Mouse (Mus musculus) MEL (cell line): ENCODE measurements around the gene Camta1. TPM values are rescaled to one million over a fixed set of nuclear protein-coding genes. Genes with fewer than 3 reads are reported as not detected.

Source experiments
- DNase-seq: peaks from one replicate; pipeline ENCODE4 v3.0.0; 2011; ENCODE audit warnings: low read depth, low spot score
- H3K27ac ChIP-seq: 2 replicates; pipeline ENCODE4 v1.5.1; 2012; ENCODE audit warnings: low read depth, mild to moderate bottlenecking, control low read depth, low read length, moderate library complexity; ENCODE audit not compliant: control insufficient read depth
- H3K27me3 ChIP-seq, 2 experiments: fragments of 150-350 bp in 1 of 2; sonication (generic) in 1 of 2; 2 replicates each; pipeline ENCODE4 v1.6.1; 2012; ENCODE audit warnings: low read length in 2 of 2, mild to moderate bottlenecking in 2 of 2, improper control_type of control experiment in 1 of 2, moderate library complexity in 1 of 2; ENCODE audit not compliant: insufficient read depth in 2 of 2, control insufficient read depth in 1 of 2
- H3K36me3 ChIP-seq, 2 experiments: 2 replicates each; pipeline ENCODE4 v1.6.1; 2012 to 2014; ENCODE audit warnings: low read length in 2 of 2, improper control_type of control experiment in 1 of 2, inconsistent platforms in 1 of 2, mild to moderate bottlenecking in 1 of 2; ENCODE audit not compliant: insufficient read depth in 2 of 2, control insufficient read depth in 1 of 2
- H3K4me1 ChIP-seq, 2 experiments: fragments of 150-350 bp in 1 of 2; sonication (generic) in 1 of 2; 2 replicates each; pipeline ENCODE4 v1.6.1; 2012; ENCODE audit warnings: low read length in 2 of 2, improper control_type of control experiment in 1 of 2, mild to moderate bottlenecking in 1 of 2; ENCODE audit not compliant: insufficient read depth in 2 of 2, control insufficient read depth in 1 of 2
- H3K4me3 ChIP-seq, 2 experiments: fragments of 150-350 bp in 1 of 2; sonication (generic) in 1 of 2; 2 replicates each; pipeline ENCODE4 v1.5.1; 2012; ENCODE audit warnings: low read depth in 2 of 2, low read length in 2 of 2, mild to moderate bottlenecking in 2 of 2, moderate library complexity in 2 of 2, control low read depth in 1 of 2, improper control_type of control experiment in 1 of 2; ENCODE audit not compliant: control insufficient read depth in 1 of 2, insufficient read depth in 1 of 2
- H3K79me2 ChIP-seq: 2 replicates; pipeline ENCODE4 v1.6.1; 2012; ENCODE audit warnings: mild to moderate bottlenecking, low read length, moderate library complexity; ENCODE audit not compliant: control insufficient read depth, poor library complexity, insufficient read depth
- H3K9ac ChIP-seq: 2 replicates; pipeline ENCODE4 v1.6.1; 2012; ENCODE audit warnings: low read depth, mild to moderate bottlenecking, control low read depth, low read length, moderate library complexity; ENCODE audit not compliant: control insufficient read depth, poor library complexity, severe bottlenecking
- H3K9me3 ChIP-seq: fragments of 150-350 bp; sonication (generic); replicated peaks from 2 replicates; pipeline ENCODE4 v1.6.1; 2012; ENCODE audit warnings: mild to moderate bottlenecking, low read length, improper control_type of control experiment, moderate library complexity; ENCODE audit not compliant: insufficient read depth
- CTCF ChIP-seq, 3 experiments: IDR thresholded peaks in 2 of 3; conservative IDR thresholded peaks in 1 of 3; 2 replicates each; pipeline ENCODE4 v1.5.1; 2011 to 2012; ENCODE audit warnings: low read length in 3 of 3, low read depth in 2 of 3, mild to moderate bottlenecking in 2 of 3, improper control_type of control experiment in 1 of 3, inconsistent platforms in 1 of 3, mixed read lengths in 1 of 3, moderate library complexity in 1 of 3; ENCODE audit not compliant: control insufficient read depth in 1 of 3, insufficient read depth in 1 of 3, poor library complexity in 1 of 3, severe bottlenecking in 1 of 3
- ELF1 ChIP-seq: IDR thresholded peaks from 2 replicates; pipeline ENCODE4 v1.6.1; 2014; ENCODE audit warnings: low read depth, mild to moderate bottlenecking, inconsistent platforms, low read length, improper control_type of control experiment, moderate library complexity
- ETS1 ChIP-seq: IDR thresholded peaks from 2 replicates; pipeline ENCODE4 v1.6.1; 2012; ENCODE audit warnings: low read depth, mild to moderate bottlenecking, inconsistent platforms, low read length, improper control_type of control experiment, moderate library complexity
- GABPA ChIP-seq: IDR thresholded peaks from 2 replicates; pipeline ENCODE4 v1.6.1; 2012; ENCODE audit warnings: low read depth, mild to moderate bottlenecking, inconsistent platforms, low read length, improper control_type of control experiment, moderate library complexity
- GATA1 ChIP-seq: IDR thresholded peaks from 2 replicates; pipeline ENCODE4 v1.6.1; 2011; ENCODE audit warnings: low read depth, low read length, improper control_type of control experiment
- JUND ChIP-seq: IDR thresholded peaks from 2 replicates; pipeline ENCODE4 v1.6.1; 2011; ENCODE audit warnings: low read depth, mild to moderate bottlenecking, improper control_type of control experiment, low read length
- KAT2A ChIP-seq: conservative IDR thresholded peaks from 2 replicates; pipeline ENCODE4 v1.6.1; 2012; ENCODE audit warnings: low read depth, low read length, improper control_type of control experiment, inconsistent platforms
- MAFK ChIP-seq: IDR thresholded peaks from 2 replicates; pipeline ENCODE4 v1.6.1; 2011; ENCODE audit warnings: low read depth, mild to moderate bottlenecking, low read length, improper control_type of control experiment, borderline replicate concordance
- MAX ChIP-seq: IDR thresholded peaks from 2 replicates; pipeline ENCODE4 v1.6.1; 2011; ENCODE audit warnings: low read length, improper control_type of control experiment
- MYB ChIP-seq: IDR thresholded peaks from 2 replicates; pipeline ENCODE4 v1.6.1; 2011; ENCODE audit warnings: mild to moderate bottlenecking, low read depth, low read length, improper control_type of control experiment
- NELFE ChIP-seq: IDR thresholded peaks from 2 replicates; pipeline ENCODE4 v1.6.1; 2011; ENCODE audit warnings: low read depth, low read length, improper control_type of control experiment
- POLR2AphosphoS2 ChIP-seq: IDR thresholded peaks from 2 replicates; pipeline ENCODE4 v1.6.1; 2011; ENCODE audit warnings: low read length, improper control_type of control experiment
- POLR2AphosphoS5 ChIP-seq: IDR thresholded peaks from 2 replicates; pipeline ENCODE4 v1.6.1; 2012; ENCODE audit warnings: low read depth, borderline replicate concordance, mild to moderate bottlenecking, inconsistent platforms, low read length, moderate library complexity, mixed read lengths
- RCOR1 ChIP-seq: IDR thresholded peaks from 2 replicates; pipeline ENCODE4 v1.6.1; 2012; ENCODE audit warnings: low read depth, mild to moderate bottlenecking, inconsistent platforms, low read length, improper control_type of control experiment
- SIN3A ChIP-seq: IDR thresholded peaks from 2 replicates; pipeline ENCODE4 v1.6.1; 2012; ENCODE audit warnings: low read length, improper control_type of control experiment, inconsistent platforms
- TCF12 ChIP-seq: IDR thresholded peaks from 2 replicates; pipeline ENCODE4 v1.6.1; 2014; ENCODE audit warnings: low read depth, mild to moderate bottlenecking, inconsistent platforms, low read length, improper control_type of control experiment, moderate library complexity
- UBTF ChIP-seq: IDR thresholded peaks from 2 replicates; pipeline ENCODE4 v1.6.1; 2012; ENCODE audit warnings: low read depth, mild to moderate bottlenecking, inconsistent platforms, low read length, improper control_type of control experiment, moderate library complexity, borderline replicate concordance; ENCODE audit not compliant: insufficient read depth
- USF2 ChIP-seq, 2 experiments: IDR thresholded peaks; 2 replicates each; pipeline ENCODE4 v1.6.1; 2011 to 2012; ENCODE audit warnings: improper control_type of control experiment in 2 of 2, low read length in 2 of 2, borderline replicate concordance in 1 of 2, inconsistent platforms in 1 of 2, low read depth in 1 of 2, mild to moderate bottlenecking in 1 of 2; ENCODE audit not compliant: insufficient read depth in 1 of 2
- ZC3H11A ChIP-seq: IDR thresholded peaks from 2 replicates; pipeline ENCODE4 v1.6.1; 2012; ENCODE audit warnings: low read depth, mild to moderate bottlenecking, inconsistent platforms, low read length, improper control_type of control experiment
- ZKSCAN1 ChIP-seq: IDR thresholded peaks from 2 replicates; pipeline ENCODE4 v1.6.1; 2012; ENCODE audit warnings: low read depth, mild to moderate bottlenecking, inconsistent platforms, low read length, improper control_type of control experiment, moderate library complexity
- polyA plus RNA-seq, 2 experiments: library from polyadenylated mRNA; stranded (reverse) in 1 of 2; unstranded in 1 of 2; fragments of >175 nt in 1 of 2; fragments of >200 nt in 1 of 2; gene quantifications; 2 replicates each; pipeline versions ENCODE4 v1.2.1 to v1.2.4; 2012; ENCODE audit warnings: low replicate concordance in 2 of 2, low read depth in 1 of 2; ENCODE audit not compliant: insufficient read length in 2 of 2, insufficient read depth in 1 of 2, missing spikeins in 1 of 2
- total RNA-seq: library from RNA; depleted of rRNA; stranded (reverse); fragments of 300-350 nt; gene quantifications from 2 replicates; pipeline ENCODE4 v1.2.3, GENCODE M21; 2012

Gene Camta1
- total and polyA plus RNA-seq, 3 experiments = 28.2 to 87.5 TPM; not detected in 1

DNA sequence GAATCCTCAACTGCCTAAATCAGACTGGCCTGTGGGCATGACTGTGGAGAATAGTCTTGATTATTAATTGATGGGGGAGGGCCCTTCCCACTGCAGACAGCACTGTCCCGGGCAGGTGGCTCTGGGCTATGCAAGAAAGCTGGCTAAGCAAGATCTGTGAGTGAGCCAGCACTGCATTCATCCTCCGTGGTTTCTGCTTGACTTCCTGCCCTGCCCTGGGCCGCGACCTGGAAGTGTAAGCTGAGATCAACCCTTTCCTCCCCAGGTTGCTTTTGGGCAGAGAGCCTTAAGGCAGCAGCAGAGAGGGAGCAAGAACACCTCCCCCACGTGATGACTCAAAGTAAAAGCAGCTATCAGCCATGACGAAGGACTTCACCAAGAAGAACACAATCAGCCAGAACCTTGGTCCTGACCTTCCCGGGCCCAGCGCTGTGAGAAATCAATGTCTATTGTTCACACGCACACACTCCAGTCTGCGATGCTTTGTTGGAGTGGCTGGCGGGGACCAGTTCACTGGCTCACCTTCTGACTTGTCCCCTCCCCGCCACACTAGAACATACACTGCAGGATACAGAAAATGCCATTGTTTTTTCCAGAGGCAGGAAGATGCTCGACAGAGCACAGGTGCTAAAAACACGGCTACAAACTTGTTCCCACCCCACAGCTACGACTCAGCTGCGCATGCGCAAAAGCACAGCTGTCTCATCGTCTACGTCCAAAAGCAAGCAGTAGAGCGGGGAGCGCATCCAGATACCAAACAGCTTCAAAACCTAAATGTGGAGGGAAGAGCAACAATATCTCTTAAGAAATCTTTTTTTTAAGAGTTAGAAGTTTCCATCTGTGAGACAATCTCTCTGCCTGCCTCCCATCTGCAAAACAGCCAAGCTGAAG, 243.0 kb downstream of the Camta1 start:
- Histone ChIP-seq H3K36me3 (no peaks in the 10 kb centered on the region), H3K27me3 (no peaks in the 10 kb centered on the region), H3K4me1 (no peaks in the 10 kb centered on the region), H3K9me3 (no peaks in the 10 kb centered on the region), H3K79me2 (no peaks in the 10 kb centered on the region), H3K27ac (no peak overlapping the region), H3K4me3 (no peak overlapping the region), H3K9ac (no peak overlapping the region)
- TF ChIP-seq MYB = no peak
- TF ChIP-seq GABPA = no peak
- no peak for TF ChIP-seq TCF12
- TF ChIP-seq SIN3A = no peak
- TF ChIP-seq ZC3H11A = no peak
- TF ChIP-seq ELF1 = no peak
- DNase-seq = no peak

DNA sequence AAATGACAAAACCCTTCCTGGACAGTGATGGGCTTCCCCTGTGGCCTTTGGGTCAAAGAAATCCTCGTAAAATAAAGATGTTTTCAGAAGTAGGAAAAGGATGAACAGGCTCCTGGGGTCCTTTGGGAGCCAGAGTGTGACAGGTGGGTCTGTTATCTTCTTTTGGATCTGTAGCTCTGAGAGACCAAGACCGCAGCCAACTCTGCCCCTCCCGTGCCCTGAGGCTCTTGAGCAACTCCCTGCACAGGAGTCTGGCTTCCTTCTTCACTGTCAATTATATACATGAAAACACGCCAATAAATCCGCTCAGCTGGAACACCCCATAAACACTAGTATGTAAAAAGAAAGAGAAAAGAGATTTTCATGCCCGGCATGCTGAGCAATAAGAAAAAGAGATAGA, 250.1 kb downstream of the Camta1 start:
- TF ChIP-seq ETS1 = no peak
- no peak for TF ChIP-seq MAX
- TF ChIP-seq GATA1 = no peak
- no peak for TF ChIP-seq RCOR1
- TF ChIP-seq POLR2AphosphoS5 = no peak
- no peak for TF ChIP-seq CTCF (IDR thresholded peaks at IDR 0.05 in 2 of 3, conservative IDR thresholded peaks at IDR 0.05 in 1 of 3; ENCODE audit: control insufficient read depth in 1 of 3, insufficient read depth in 1 of 3, low read depth in 2 of 3, low read length in 3 of 3, poor library complexity in 1 of 3, severe bottlenecking in 1 of 3)
- no peak for TF ChIP-seq UBTF
- no peak for TF ChIP-seq JUND
- TF ChIP-seq POLR2AphosphoS2 = no peak
- TF ChIP-seq NELFE = no peak
- no peak for TF ChIP-seq KAT2A
- TF ChIP-seq USF2 (IDR thresholded peaks at IDR 0.05; ENCODE audit: borderline replicate concordance in 1 of 2, insufficient read depth in 1 of 2, low read depth in 1 of 2, low read length in 2 of 2) = no peak
- no peak for TF ChIP-seq ZKSCAN1
- TF ChIP-seq MAFK = no peak

More for the DNA sequence above, 250.1 kb downstream of the Camta1 start:
- no peaks in the 10 kb centered on the region for H3K27me3 ChIP-seq
- H3K36me3 ChIP-seq = no peaks in the 10 kb centered on the region
- H3K4me3 ChIP-seq = no peak overlapping the region
- H3K9ac ChIP-seq = no peak overlapping the region
- no peak overlapping the region for H3K27ac ChIP-seq
- no peaks in the 10 kb centered on the region for H3K4me1 ChIP-seq
- no peak for DNase-seq
- no peaks in the 10 kb centered on the region for H3K79me2 ChIP-seq
- no peaks in the 10 kb centered on the region for H3K9me3 ChIP-seq
